Mouse (Mus musculus) heart, embryonic 12.5 days (tissue): Measurements from ENCODE around the gene Mpdu1. TPM values are rescaled to one million over a fixed set of nuclear protein-coding genes. Genes with fewer than 3 reads are reported as not detected.
"Not testable (repeated sequence)": the region's sequence is repeated elsewhere in the genome, so short reads cannot be mapped to it uniquely, and the experiment has no call there.

Experiments
- ATAC-seq: fragments of 200-750 bp; cut with Nextera tagmentation; 2 replicates; pipeline ENCODE4 v1.8.0; 2017; ENCODE audit warnings: moderate TSS enrichment, moderate library complexity; ENCODE audit not compliant: insufficient number of reproducible peaks, low FRiP score
- H3K27ac ChIP-seq: fragments of 300-500 bp; sonication (generic); 2 replicates; pipeline ENCODE4 v1.5.1; 2016; ENCODE audit warnings: mild to moderate bottlenecking, moderate library complexity; ENCODE audit not compliant: poor library complexity, severe bottlenecking
- H3K27me3 ChIP-seq: fragments of 300-500 bp; sonication (generic); replicated peaks from 2 replicates; pipeline ENCODE4 v1.6.1; 2016; ENCODE audit warnings: mild to moderate bottlenecking, moderate library complexity
- H3K36me3 ChIP-seq: fragments of 300-500 bp; sonication (generic); 2 replicates; pipeline ENCODE4 v1.6.1; 2016; ENCODE audit warnings: mild to moderate bottlenecking, moderate library complexity
- H3K4me1 ChIP-seq: fragments of 300-500 bp; sonication (generic); replicated peaks from 2 replicates; pipeline ENCODE4 v1.6.1; 2016; ENCODE audit warnings: mild to moderate bottlenecking
- H3K4me2 ChIP-seq: fragments of 300-500 bp; sonication (generic); 2 replicates; pipeline ENCODE4 v1.6.1; 2016; ENCODE audit warnings: mild to moderate bottlenecking, moderate library complexity
- H3K4me3 ChIP-seq: fragments of 300-500 bp; sonication (generic); 2 replicates; pipeline ENCODE4 v1.5.1; 2016; ENCODE audit warnings: mild to moderate bottlenecking
- H3K9ac ChIP-seq: fragments of 300-500 bp; sonication (generic); 2 replicates; pipeline ENCODE4 v1.6.1; 2016; ENCODE audit warnings: mild to moderate bottlenecking, moderate library complexity
- H3K9me3 ChIP-seq: fragments of 300-500 bp; sonication (generic); replicated peaks from 2 replicates; pipeline ENCODE4 v1.6.1; 2016; ENCODE audit warnings: mild to moderate bottlenecking, moderate library complexity
- whole genome bisulfite sequencing: fragments of 180-500 bp; shearing (Covaris S2); methylation state at CpG from one replicate; pipeline ENCODE4 v1.1.7; 2016; 5-methylcytosine and 5-hydroxymethylcytosine counted together
- microRNA counts: library from miRNA; unstranded; fragments of <30 nt; microRNA quantifications from one replicate; lab custom pipeline; 2017
- microRNA-seq: library from miRNA; unstranded; fragments of <30 nt; microRNA quantifications from one replicate; pipeline ENCODE4, GENCODE M21; 2017
- polyA plus RNA-seq: library from polyadenylated mRNA; unstranded; fragments of >200 nt; fragmentation: Nextera tagmentation; extraction: Ambion mirVana; gene quantifications from 2 replicates; pipeline ENCODE4 v1.2.1, GENCODE M21; 2016

Gene Mpdu1
- polyA plus RNA-seq, 1 experiment from 2014 or later, result 48.6 TPM

DNA sequence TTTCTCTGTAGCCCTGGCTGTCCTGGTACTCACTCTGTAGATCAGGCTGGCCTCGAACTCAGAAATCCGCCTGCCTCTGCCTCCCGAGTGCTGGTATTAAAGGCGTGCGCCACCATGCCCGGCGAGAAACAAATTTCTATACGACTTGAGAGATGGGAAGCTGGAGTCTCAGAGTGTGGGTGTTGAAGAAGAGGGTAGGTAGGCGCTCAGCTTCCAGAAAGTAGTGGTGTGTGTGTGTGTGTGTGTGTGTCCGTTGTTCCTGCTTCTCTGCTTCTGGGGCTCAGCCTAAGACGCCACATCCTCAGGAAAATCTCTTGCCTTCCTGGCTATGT is 48.2 kb downstream of the Mpdu1 start:
- not testable (repeated sequence) for H3K9me3 ChIP-seq, ATAC-seq, H3K9ac ChIP-seq, H3K36me3 ChIP-seq, H3K27ac ChIP-seq
- 0 out of 2 replicates have a peak, but pooled peaks cover 11% of the 10 kb centered on the region for H3K27me3 ChIP-seq
- H3K4me1 ChIP-seq, result peaks cover 11% of the 10 kb centered on the region
- H3K4me3 ChIP-seq, result 0 out of 2 replicates have a peak overlapping the region, but pooled peaks have one; percentile 14
- 47% methylated on average over 11 of the region's 11 CpGs for WGBS
- H3K4me2 ChIP-seq, result peak overlapping the region; percentile 56

DNA sequence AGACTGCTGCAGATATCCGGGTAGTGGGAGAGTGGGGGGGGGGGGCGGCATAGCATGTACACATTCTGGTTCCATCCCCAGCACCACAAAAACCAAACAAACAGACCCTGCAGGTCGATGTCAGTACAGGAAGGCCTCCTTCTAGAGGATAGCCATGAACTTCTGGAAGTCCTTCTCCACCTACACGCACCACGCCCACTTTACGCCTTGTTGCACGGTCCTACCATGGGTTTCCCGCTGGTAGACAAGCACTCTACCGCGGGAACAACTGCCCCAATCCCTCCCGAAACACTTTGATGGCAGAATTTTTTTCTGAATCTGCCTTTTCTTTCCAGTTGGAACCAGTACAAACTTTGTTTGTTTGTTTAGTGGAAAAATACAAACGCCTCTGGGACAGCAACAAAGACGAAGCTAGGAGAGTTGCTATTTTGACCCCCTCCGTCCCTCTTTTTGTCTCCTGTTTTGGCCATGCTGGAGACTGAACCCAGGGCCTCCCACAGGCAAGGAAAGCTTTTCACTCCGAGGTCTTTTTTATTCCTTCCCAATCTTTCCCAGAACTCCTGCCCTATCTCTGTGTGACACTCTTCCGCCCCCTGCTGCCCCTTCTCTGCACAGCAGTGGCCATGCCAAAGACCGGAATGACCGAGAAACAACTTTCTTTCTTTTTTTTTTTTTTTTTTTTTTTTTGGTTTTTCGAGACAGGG is 48.7 kb downstream of the Mpdu1 start:
- peak overlapping the region; percentile 56 for H3K4me2 ChIP-seq
- peaks cover 11% of the 10 kb centered on the region for H3K4me1 ChIP-seq
- H3K27ac ChIP-seq, result no peak overlapping the region
- 0 out of 2 replicates have a peak, but pooled peaks cover 11% of the 10 kb centered on the region for H3K27me3 ChIP-seq
- no peaks in the 10 kb centered on the region for H3K9me3 ChIP-seq
- no peaks in the 10 kb centered on the region for H3K36me3 ChIP-seq
- WGBS, result 10% methylated on average over 19 of the region's 19 CpGs
- peak overlapping the region; percentile 23; the same call in 1 of the 2 replicates for H3K9ac ChIP-seq
- peak; percentile 48; the same call in 1 of the 2 replicates for ATAC-seq
- peak overlapping the region; percentile 14; the same call in 1 of the 2 replicates for H3K4me3 ChIP-seq

DNA sequence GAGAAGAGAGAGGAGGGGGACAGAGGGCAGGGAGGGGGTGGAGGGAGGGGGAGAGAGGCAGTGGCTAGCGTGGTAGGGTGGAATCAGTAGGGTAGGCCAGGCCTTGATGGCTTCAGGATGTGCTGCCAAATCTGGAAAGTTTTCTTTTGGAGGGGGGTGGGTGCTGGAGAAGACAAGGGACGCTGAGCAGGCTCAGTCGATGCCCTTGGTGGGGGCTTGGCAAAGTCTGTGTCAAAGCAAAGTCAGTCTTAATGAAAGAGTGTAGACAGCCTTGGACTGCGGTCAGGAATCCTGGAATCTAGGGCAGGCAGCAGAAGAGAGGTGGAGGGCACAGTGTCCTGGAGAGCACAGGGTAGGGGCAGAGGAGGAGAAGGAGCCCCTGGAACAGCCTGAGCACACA is 51.5 kb downstream of the Mpdu1 start:
- Histone ChIP-seq H3K4me3 (no peak overlapping the region), H3K4me2 (no peak overlapping the region), H3K9ac (no peak overlapping the region), H3K4me1 (peaks cover 11% of the 10 kb centered on the region), H3K9me3 (no peaks in the 10 kb centered on the region), H3K36me3 (no peaks in the 10 kb centered on the region), H3K27me3 (0 out of 2 replicates have a peak, but pooled peaks cover 5% of the 10 kb centered on the region), H3K27ac (no peak overlapping the region)
- no peak for ATAC-seq
- 44% methylated on average over 4 of the region's 4 CpGs for WGBS

DNA sequence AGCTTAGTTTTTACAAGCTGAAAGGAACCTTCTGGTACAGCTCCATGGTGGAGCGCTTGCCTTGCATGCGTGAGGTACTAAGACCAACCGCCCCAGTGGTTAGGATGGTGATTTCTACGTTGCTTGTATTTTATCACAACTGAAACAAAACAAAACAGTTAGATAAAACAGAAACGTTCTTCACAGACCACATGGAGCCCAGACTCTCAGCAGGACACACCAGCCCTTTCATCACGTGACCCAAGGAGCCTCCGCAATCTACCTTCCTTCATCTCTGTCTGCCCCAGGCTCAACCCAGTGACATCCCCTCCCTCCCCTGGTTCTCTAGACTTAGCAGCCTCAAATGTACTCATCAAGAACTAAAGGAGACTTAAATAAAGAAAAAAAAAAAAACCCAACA is 53.0 kb downstream of the Mpdu1 start:
- 43% methylated on average over 7 of the region's 7 CpGs for WGBS
- no peak overlapping the region for H3K9ac ChIP-seq
- H3K27me3 ChIP-seq, result no peaks in the 10 kb centered on the region
- peaks cover 22% of the 10 kb centered on the region for H3K4me1 ChIP-seq
- no peak overlapping the region for H3K4me2 ChIP-seq
- ATAC-seq, result no peak
- no peaks in the 10 kb centered on the region for H3K9me3 ChIP-seq
- H3K4me3 ChIP-seq, result no peak overlapping the region
- no peaks in the 10 kb centered on the region for H3K36me3 ChIP-seq
- H3K27ac ChIP-seq, result no peak overlapping the region

DNA sequence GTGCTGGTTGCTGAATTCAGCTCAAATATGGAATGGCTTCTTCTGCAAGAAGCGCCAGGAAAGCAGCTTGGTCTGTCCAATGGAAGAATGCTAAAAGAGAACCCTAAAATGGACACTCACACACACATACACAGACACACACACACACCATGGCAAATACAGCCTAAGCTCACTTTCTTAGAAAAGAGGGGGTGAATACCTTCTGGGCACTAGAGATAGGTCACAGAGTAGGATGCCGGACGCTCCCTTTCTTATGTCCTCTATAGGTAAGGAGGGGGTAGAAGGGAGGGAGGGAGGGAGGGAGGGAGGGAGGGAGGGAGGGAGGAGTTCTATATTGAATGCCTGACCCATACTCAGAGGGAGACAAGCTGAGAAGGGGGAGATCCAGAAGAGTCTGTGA is 53.9 kb downstream of the Mpdu1 start:
- Histone ChIP-seq H3K27ac (no peak overlapping the region), H3K4me1 (peaks cover 28% of the 10 kb centered on the region), H3K27me3 (no peaks in the 10 kb centered on the region), H3K9me3 (no peaks in the 10 kb centered on the region), H3K36me3 (no peaks in the 10 kb centered on the region), H3K4me3 (no peak overlapping the region), H3K4me2 (no peak overlapping the region), H3K9ac (no peak overlapping the region)
- WGBS, result 64% methylated on average over 3 of the region's 3 CpGs
- ATAC-seq, result no peak

DNA sequence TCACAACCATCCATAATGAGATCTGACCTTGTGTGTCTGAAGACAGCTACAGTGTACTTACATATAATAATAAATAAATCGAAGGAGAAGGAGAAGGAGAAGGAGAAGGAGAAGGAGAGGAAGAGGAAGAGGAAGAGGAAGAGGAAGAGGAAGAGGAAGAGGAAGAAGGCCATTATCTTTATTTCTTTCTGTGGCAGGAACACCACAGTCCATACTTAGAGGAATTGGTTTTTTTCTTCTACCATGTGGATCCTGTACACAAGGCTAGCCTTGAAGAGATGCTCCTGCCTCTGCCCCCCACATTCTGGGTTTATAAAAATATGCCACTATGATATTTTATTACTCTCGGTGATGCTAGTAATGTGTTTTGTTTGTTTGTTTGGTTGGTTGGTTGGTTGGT is 55.6 kb downstream of the Mpdu1 start:
- Histone ChIP-seq H3K4me1 (peaks cover 41% of the 10 kb centered on the region), H3K36me3 (no peaks in the 10 kb centered on the region), H3K9ac (no peak overlapping the region), H3K27me3 (no peaks in the 10 kb centered on the region), H3K4me3 (no peak overlapping the region), H3K27ac (no peak overlapping the region), H3K4me2 (no peak overlapping the region), H3K9me3 (no peaks in the 10 kb centered on the region)
- 82% methylated on average over 2 of the region's 2 CpGs for WGBS
- no peak for ATAC-seq

MicroRNA genes within 50 kb of the gene (microRNA counts, 519-probe panel; counts per million panel counts)
- microRNA mmu-miR-1934 (lab: Ali Mortazavi, UCI) (not detected), microRNA mmu-miR-467f (lab: Ali Mortazavi, UCI) (3,709 counts per million, percentile 25 among the panel's probes with 10 or more counts)

Small RNA genes within 50 kb of the gene (microRNA-seq; reads per million reads assigned to microRNA genes)
- 2.6 reads per million, percentile 3 among the genes with 10 or more reads in this experiment for gene Mir1934
- gene Mir467f, result not detected

Other genes starting within 250 kb of the Mpdu1 start
- 24.9 and 25.4 TPM in 2 replicates for gene Kdm6b, start 249.0 kb downstream of the Mpdu1 start, polyA plus RNA-seq
- gene Dnah2, start 113.5 kb downstream of the Mpdu1 start, polyA plus RNA-seq, result 0.15 and 0.59 TPM in 2 replicates
- 87.4 and 90.0 TPM in 2 replicates for gene Efnb3, start 102.4 kb downstream of the Mpdu1 start, polyA plus RNA-seq
- 18.7 and 19.5 TPM in 2 replicates for gene Wrap53, start 82.4 kb downstream of the Mpdu1 start, polyA plus RNA-seq
- 76.0 and 79.1 TPM in 2 replicates for gene Trp53, start 82.3 kb downstream of the Mpdu1 start, polyA plus RNA-seq
- gene Atp1b2, start 56.7 kb downstream of the Mpdu1 start, polyA plus RNA-seq, result 30.9 and 31.1 TPM in 2 replicates
- gene Shbg, start 44.7 kb downstream of the Mpdu1 start, polyA plus RNA-seq, result 0.13 and 0.82 TPM in 2 replicates
- 16.5 and 17.4 TPM in 2 replicates for gene Sat2, start 40.6 kb downstream of the Mpdu1 start, polyA plus RNA-seq
- 37.1 and 40.1 TPM in 2 replicates for gene Fxr2, start 29.7 kb downstream of the Mpdu1 start, polyA plus RNA-seq
- not detected in 2 replicates for gene Sox15, start 7.3 kb downstream of the Mpdu1 start, polyA plus RNA-seq
- gene Cd68, start 3.5 kb upstream of the Mpdu1 start, polyA plus RNA-seq, result 4.3 and 5.2 TPM in 2 replicates
- 404 and 420 TPM in 2 replicates for gene Eif4a1, start 9.8 kb upstream of the Mpdu1 start, polyA plus RNA-seq
- 74.3 and 83.0 TPM in 2 replicates for gene Senp3, start 19.4 kb upstream of the Mpdu1 start, polyA plus RNA-seq
- 0.28 and 0.47 TPM in 2 replicates for gene Tnfsf13, start 23.1 kb upstream of the Mpdu1 start, polyA plus RNA-seq
- 5.6 and 6.9 TPM in 2 replicates for gene Tnfsf12, start 33.2 kb upstream of the Mpdu1 start, polyA plus RNA-seq
- 1.5 and 3.3 TPM in 2 replicates for gene Tnfsfm13, start 33.5 kb upstream of the Mpdu1 start, polyA plus RNA-seq
- gene Polr2a, start 96.0 kb upstream of the Mpdu1 start, polyA plus RNA-seq, result 23.7 and 25.2 TPM in 2 replicates
- 0.33 TPM in 2 replicates for gene Slc35g3, start 99.3 kb upstream of the Mpdu1 start, polyA plus RNA-seq
- 2.9 and 3.3 TPM in 2 replicates for gene Zbtb4, start 103.3 kb upstream of the Mpdu1 start, polyA plus RNA-seq
- 5.6 and 7.7 TPM in 2 replicates for gene Chrnb1, start 133.3 kb upstream of the Mpdu1 start, polyA plus RNA-seq
- 2.3 and 2.4 TPM in 2 replicates for gene Fgf11, start 139.2 kb upstream of the Mpdu1 start, polyA plus RNA-seq
- gene Tmem102, start 143.0 kb upstream of the Mpdu1 start, polyA plus RNA-seq, result 1.5 and 1.6 TPM in 2 replicates
- not detected in 2 replicates for gene Gm39566, start 152.7 kb upstream of the Mpdu1 start, polyA plus RNA-seq
- not detected in 2 replicates for gene Spem2, start 155.8 kb upstream of the Mpdu1 start, polyA plus RNA-seq
- not detected in 2 replicates for gene Spem1, start 159.5 kb upstream of the Mpdu1 start, polyA plus RNA-seq
- gene Nlgn2, start 175.1 kb upstream of the Mpdu1 start, polyA plus RNA-seq, result 1.8 and 2.3 TPM in 2 replicates
- gene Tmem256, start 175.9 kb upstream of the Mpdu1 start, polyA plus RNA-seq, result 289 and 297 TPM in 2 replicates
- gene Plscr3, start 183.7 kb upstream of the Mpdu1 start, polyA plus RNA-seq, result 77.9 and 82.3 TPM in 2 replicates
- 0.28 and 0.32 TPM in 2 replicates for gene Tnk1, start 196.1 kb upstream of the Mpdu1 start, polyA plus RNA-seq
- gene Tmem95, start 215.4 kb upstream of the Mpdu1 start, polyA plus RNA-seq, result not detected in 2 replicates
- 4.1 and 4.5 TPM in 2 replicates for gene Kctd11, start 218.8 kb upstream of the Mpdu1 start, polyA plus RNA-seq
- 10.3 and 11.2 TPM in 2 replicates for gene Acap1, start 232.9 kb upstream of the Mpdu1 start, polyA plus RNA-seq
- 4.7 and 5.2 TPM in 2 replicates for gene 2810408A11Rik, start 238.3 kb upstream of the Mpdu1 start, polyA plus RNA-seq
- 7.6 and 9.2 TPM in 2 replicates for gene Neurl4, start 238.4 kb upstream of the Mpdu1 start, polyA plus RNA-seq